Mouse (Mus musculus) mature B cell (primary cell): ENCODE results near the gene Ackr2.

Experiments used
- in situ Hi-C: fragments of 300-500 bp; cut with MboI; formaldehyde crosslinking; loops from 2 replicates; pipeline ENCODE4 v1.14.3; 2019

Gene Ackr2

GRCm38 (mm10) chr9:121898245-121898644 lies at the start of gene Ackr2:
Ackr2 (plus strand) TSS chr9:121898355.
- in situ Hi-C loops, result no loop called here

DNA sequence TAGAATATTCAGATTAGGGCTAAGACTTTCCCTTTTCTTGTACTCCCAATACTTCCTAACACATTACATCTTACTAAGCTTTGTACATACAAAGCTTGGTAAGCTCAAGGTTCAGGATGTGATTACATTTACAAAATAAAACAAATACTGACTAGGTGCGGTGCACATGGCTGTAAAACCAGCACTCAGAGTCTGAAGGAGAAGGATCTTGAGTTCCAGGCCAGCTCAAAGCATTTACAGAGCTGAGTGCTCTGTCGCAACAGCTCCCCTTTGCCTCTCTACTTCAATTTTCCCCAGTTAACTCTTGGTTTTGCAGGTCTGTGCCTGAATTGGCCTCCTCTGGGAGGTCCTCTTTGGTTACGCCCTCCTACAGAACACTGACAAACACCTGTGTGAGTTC lies 43.9 kb upstream of the Ackr2 start:
- in situ Hi-C loops, result no loop called here

- in situ Hi-C loops, result no loop called here
Measured at GRCm38 (mm10) chr9:121856649-121857416, 41.3 kb upstream of the Ackr2 start.

DNA sequence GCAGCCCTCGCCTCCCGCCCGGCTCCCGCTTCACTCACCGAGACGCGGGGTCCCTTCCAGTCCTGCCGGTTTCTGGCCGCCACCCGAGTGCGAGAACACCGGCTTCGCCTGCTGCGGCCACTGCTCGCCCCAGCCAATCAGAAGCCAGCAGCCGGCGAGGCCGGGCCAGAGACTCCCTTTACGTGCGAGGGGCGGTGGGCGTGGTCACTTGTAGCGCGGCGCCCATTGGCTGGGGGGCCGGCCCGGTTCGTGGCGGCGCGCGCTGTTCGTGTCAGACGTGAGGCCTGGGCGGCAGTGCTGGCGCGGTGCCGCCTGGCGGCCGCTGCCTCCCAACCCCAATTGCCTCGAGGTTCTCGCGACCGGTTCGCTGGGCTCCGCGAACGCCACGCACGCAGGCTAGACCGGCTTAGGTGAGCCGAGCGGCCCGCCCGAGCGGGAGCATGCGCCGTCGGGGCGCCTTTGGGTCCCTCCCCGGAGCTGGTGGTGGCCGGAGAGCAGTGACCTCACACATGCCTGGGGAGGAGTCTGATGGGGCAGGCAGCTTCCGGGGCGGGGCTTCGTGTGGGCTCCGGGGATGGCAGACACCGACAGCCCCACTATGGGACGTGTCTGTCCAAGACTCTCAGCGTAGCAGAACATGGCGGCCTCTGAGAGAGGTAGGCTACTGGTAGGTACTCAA lies 40.5 kb upstream of the Ackr2 start:
- in situ Hi-C loops, result no loop called here

DNA sequence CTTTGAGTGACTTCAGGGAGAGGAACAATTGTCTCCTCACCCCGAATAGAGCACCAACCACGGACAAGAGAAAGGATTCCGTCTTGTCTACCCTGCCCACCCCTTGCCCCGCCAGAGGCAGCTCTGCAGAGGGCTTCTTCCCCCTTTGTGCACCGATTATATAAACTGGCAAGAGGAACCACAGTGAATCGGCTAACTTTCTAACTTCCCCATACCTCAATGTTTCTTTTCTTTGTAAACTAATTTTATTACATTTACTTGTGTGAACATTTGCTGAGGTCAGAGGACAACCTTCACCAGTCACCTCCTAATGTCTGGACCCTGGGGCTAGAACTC lies 40.0 kb upstream of the Ackr2 start, which contains the start of gene Higd1a:
TSS of gene Higd1a (minus strand) at position 210 of the 336 bp plus-strand sequence.
- in situ Hi-C loops, result no loop called here

- in situ Hi-C loops, result no loop called here
Measured at GRCm38 (mm10) chr9:121859345-121859744, 38.8 kb upstream of the Ackr2 start.

DNA sequence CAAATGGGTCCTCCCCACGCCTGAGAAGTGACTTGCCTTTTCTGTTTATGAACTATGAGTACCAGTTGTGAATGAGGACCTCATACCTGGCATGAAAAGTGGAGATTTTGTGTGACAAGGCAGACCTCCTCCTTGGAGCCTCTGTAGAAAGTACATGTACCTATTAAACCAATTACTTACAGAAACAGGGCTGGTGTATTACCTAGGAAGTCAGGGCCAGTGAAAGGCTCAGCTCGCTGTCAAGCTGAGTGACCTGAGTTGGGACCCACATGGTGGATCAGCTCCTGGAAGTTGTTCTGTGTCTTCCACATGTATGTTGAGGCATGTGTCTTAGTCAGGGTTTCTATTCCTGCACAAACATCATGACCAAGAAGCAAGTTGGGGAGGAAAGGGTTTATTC lies 37.2 kb upstream of the Ackr2 start:
- in situ Hi-C loops, result no loop called here

DNA sequence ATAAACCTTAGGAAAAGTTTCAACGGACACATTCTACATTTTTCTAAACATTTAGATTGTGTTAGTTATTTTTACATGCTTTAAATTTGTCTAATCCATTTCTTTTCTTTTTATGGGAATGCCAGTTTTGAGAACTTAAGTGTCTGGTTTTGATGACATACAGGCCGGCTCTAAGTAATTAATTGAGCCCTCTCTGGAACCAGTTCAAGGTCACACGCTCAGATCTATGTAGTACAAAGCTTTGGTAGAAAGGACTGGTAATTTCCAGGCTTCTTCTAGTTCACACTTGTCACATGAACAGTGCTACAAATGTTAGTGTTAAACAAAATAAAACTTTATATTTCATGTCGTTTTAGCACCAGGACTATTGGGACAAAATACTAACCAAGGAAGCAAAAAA lies 33.3 kb upstream of the Ackr2 start:
- in situ Hi-C loops, result no loop called here

GRCm38 (mm10) chr9:121865425-121866008 lies 32.6 kb upstream of the Ackr2 start:
- in situ Hi-C loops, result no loop called here

GRCm38 (mm10) chr9:121867632-121868031 lies 30.5 kb upstream of the Ackr2 start:
- in situ Hi-C loops, result no loop called here

- in situ Hi-C loops, result no loop called here
Measured at GRCm38 (mm10) chr9:121868236-121868635, 29.9 kb upstream of the Ackr2 start.

GRCm38 (mm10) chr9:121869432-121869831 lies 28.7 kb upstream of the Ackr2 start:
- in situ Hi-C loops, result no loop called here

DNA sequence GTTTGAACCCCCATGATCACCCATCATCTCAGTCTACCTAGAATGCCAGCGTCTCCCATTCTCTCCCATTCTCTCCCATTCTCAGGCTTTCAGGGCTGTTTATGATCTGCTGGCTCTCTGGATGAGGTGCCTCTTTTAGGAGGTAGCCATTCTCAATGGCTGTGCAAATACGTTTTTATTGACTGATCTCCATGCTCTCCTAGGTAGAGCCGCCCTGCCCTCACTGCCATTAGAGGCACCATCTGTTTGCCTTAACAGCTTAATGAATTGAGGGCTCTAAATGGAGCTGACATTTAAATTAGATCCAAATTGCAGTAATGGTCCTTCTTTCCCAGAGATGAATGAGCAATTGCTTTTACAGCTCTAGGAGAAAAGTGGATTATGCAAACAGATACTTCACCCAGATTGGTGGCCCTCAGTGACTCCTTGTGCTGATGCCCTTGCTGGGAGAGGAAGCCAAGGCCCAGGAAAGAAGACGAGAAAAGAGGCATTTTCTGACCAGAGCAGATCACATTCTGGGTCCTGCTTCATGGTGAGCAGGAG lies 28.1 kb upstream of the Ackr2 start:
- in situ Hi-C loops, result no loop called here

GRCm38 (mm10) chr9:121872062-121872683 lies 26.0 kb upstream of the Ackr2 start:
- in situ Hi-C loops, result no loop called here

- in situ Hi-C loops, result no loop called here
Measured at GRCm38 (mm10) chr9:121873578-121873977, 24.6 kb upstream of the Ackr2 start.

DNA sequence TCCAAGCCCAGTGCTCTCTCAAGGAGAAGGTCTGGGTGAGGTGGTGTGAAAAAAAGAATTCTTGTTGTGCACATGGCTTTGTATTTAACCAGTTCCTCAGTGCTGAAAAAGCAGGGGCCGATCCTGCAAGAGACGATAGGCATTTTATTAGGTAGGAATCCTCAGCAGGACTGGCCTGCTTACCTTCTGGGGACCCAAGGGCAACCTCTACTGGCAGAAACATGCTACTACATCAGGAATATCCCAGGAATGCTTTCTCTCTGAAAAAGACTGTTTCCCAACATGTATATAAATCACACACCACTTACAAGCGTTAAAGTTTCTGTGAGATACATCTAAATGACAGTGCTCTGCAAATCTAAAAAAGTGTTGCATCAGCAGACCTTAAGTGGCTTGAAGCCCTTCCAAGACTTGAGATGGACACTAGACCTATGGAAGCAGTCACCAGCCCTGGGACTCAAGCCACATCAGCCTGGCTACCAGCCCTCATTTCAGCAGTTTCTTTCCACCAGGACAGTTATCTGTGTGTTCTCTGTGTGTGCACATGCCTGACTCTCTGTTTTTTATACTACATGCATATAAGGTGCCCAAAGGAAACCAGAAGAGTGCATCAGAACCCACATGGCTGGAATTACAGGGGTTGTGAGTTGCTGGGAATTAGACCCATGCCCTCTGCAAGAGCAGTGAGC lies 21.0 kb upstream of the Ackr2 start:
- in situ Hi-C loops, result no loop called here

DNA sequence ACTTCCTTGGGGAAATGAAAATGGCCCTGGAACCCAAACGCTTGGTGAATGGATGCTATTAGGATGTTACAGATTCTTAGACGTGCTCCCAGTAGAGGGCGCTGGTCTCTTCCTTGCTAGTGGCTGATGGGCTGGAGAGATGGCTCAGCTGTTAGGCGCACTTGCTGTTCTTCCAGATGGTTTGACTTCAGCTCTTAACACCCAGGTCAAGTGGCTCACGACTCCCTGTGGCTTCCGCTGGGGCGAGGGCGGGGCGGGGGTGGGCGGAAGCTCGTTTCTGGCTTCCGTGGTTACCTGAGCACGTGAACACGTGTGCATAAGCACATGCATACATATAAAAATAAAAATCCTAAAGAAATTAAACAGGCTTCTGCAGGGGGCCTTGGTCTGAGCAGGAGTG lies 17.3 kb upstream of the Ackr2 start:
- in situ Hi-C loops, result no loop called here

- in situ Hi-C loops, result no loop called here
Measured at GRCm38 (mm10) chr9:121881301-121881700, 16.9 kb upstream of the Ackr2 start.

GRCm38 (mm10) chr9:121882015-121882457 lies 16.1 kb upstream of the Ackr2 start:
- in situ Hi-C loops, result no loop called here

- in situ Hi-C loops, result no loop called here
Measured at GRCm38 (mm10) chr9:121889927-121890440, 8.2 kb upstream of the Ackr2 start.

GRCm38 (mm10) chr9:121890441-121890941 lies 7.7 kb upstream of the Ackr2 start:
- in situ Hi-C loops, result no loop called here
